Mouse (Mus musculus) gastrocnemius, adult 2 months (tissue): Measurements from ENCODE around the gene Erbb3. TPM values are rescaled to one million over a fixed set of nuclear protein-coding genes. Genes with fewer than 3 reads are reported as not detected.

Experiments
- DNase-seq: peaks from one replicate; pipeline ENCODE4 v3.0.0; 2022
- H3K27ac ChIP-seq: fragments of 200-600 bp; 2 replicates; pipeline ENCODE4 v1.8.1; 2022; ENCODE audit warnings: mild to moderate bottlenecking
- H3K4me3 ChIP-seq: fragments of 200-600 bp; 2 replicates; pipeline ENCODE4 v1.8.1; 2022; ENCODE audit warnings: mild to moderate bottlenecking, moderate library complexity
- CTCF ChIP-seq: fragments of 200-600 bp; IDR thresholded peaks from 2 replicates; pipeline ENCODE4 v1.8.1; 2022; ENCODE audit warnings: antibody characterized with exemption, mild to moderate bottlenecking, moderate library complexity
- intact Hi-C: fragments of 180-260 bp; cut with DNase I; formaldehyde crosslinking; loops from one replicate; pipeline ENCODE4 v1.15.1; 2025
- total RNA-seq, 2 experiments: library from RNA; stranded (reverse); gene quantifications; 2 replicates each; pipeline ENCODE4 v1.2.3; 2021

The Erbb3 gene
- total RNA-seq, 2 experiments from 2014 or later, result 1.6 to 2.6 TPM

GRCm38 (mm10) chr10:128598476-128598875 is 9.0 kb upstream of the Erbb3 start:
- intact Hi-C loops, result no loop called here
- DNase-seq, result no peak
- Histone ChIP-seq H3K27ac (no peak overlapping the region), H3K4me3 (no peak overlapping the region)
- no peak for TF ChIP-seq CTCF

GRCm38 (mm10) chr10:128592797-128593196 is 3.3 kb upstream of the Erbb3 start:
- intact Hi-C loops, result no loop called here
- TF ChIP-seq CTCF, result no peak
- Histone ChIP-seq H3K27ac (no peak overlapping the region), H3K4me3 (no peak overlapping the region)
- DNase-seq, result no peak

- DNase-seq, result no peak
- intact Hi-C loops, result no loop called here
- Histone ChIP-seq H3K27ac (no peak overlapping the region), H3K4me3 (no peak overlapping the region)
- no peak for TF ChIP-seq CTCF
Measured at GRCm38 (mm10) chr10:128591436-128591835, 2.0 kb upstream of the Erbb3 start.

GRCm38 (mm10) chr10:128590193-128590690 is 790 bp upstream of the Erbb3 start:
- intact Hi-C loops, result no loop called here
- peak overlapping the region; percentile 83 for H3K4me3 ChIP-seq
- peak overlapping the region; percentile 67 for H3K27ac ChIP-seq
- DNase-seq, result peak; percentile 65
- TF ChIP-seq CTCF, result peak; percentile 77

GRCm38 (mm10) chr10:128588775-128589463 is 533 bp downstream of the Erbb3 start:
- Histone ChIP-seq H3K4me3 (peak overlapping the region; percentile 83), H3K27ac (peak overlapping the region; percentile 67)
- intact Hi-C loops, result no loop called here
- no peak for DNase-seq
- no peak for TF ChIP-seq CTCF

- no peak for TF ChIP-seq CTCF
- DNase-seq, result no peak
- H3K4me3 ChIP-seq, result peak overlapping the region; percentile 83
- intact Hi-C loops, result no loop called here
- H3K27ac ChIP-seq, result no peak overlapping the region
Measured at GRCm38 (mm10) chr10:128588136-128588535, 1.3 kb downstream of the Erbb3 start.

GRCm38 (mm10) chr10:128587697-128588096 is 1.8 kb downstream of the Erbb3 start:
- DNase-seq, result no peak
- H3K4me3 ChIP-seq, result peak overlapping the region; percentile 26
- intact Hi-C loops, result no loop called here
- peak overlapping the region; percentile 44 for H3K27ac ChIP-seq
- TF ChIP-seq CTCF, result no peak

- H3K27ac ChIP-seq, result peak overlapping the region; percentile 44
- intact Hi-C loops, result no loop called here
Measured at GRCm38 (mm10) chr10:128587120-128587519, 2.3 kb downstream of the Erbb3 start.

GRCm38 (mm10) chr10:128586546-128586945 is 2.9 kb downstream of the Erbb3 start:
- Histone ChIP-seq H3K4me3 (no peak overlapping the region), H3K27ac (no peak overlapping the region; the same call in 1 of the 2 replicates)
- TF ChIP-seq CTCF, result no peak
- intact Hi-C loops, result no loop called here
- DNase-seq, result no peak

More at GRCm38 (mm10) chr10:128587120-128587519, 2.3 kb downstream of the Erbb3 start:
- DNase-seq, result no peak
- no peak for TF ChIP-seq CTCF
- H3K4me3 ChIP-seq, result no peak overlapping the region

- intact Hi-C loops, result no loop called here
- no peak overlapping the region for H3K4me3 ChIP-seq
- no peak for TF ChIP-seq CTCF
- DNase-seq, result no peak
- H3K27ac ChIP-seq, result peak overlapping the region; percentile 86
Measured at GRCm38 (mm10) chr10:128584386-128584785, 5.1 kb downstream of the Erbb3 start.

GRCm38 (mm10) chr10:128583644-128584043 is 5.8 kb downstream of the Erbb3 start:
- intact Hi-C loops, result no loop called here
- DNase-seq, result peak; percentile 82
- no peak for TF ChIP-seq CTCF
- Histone ChIP-seq H3K4me3 (peak overlapping the region; percentile 64), H3K27ac (peak overlapping the region; percentile 86)

GRCm38 (mm10) chr10:128579731-128580130 is 9.7 kb downstream of the Erbb3 start:
- no peak for TF ChIP-seq CTCF
- H3K27ac ChIP-seq, result no peak overlapping the region
- intact Hi-C loops, result no loop called here
- H3K4me3 ChIP-seq, result no peak overlapping the region
- DNase-seq, result no peak

- Histone ChIP-seq H3K27ac (no peak overlapping the region), H3K4me3 (no peak overlapping the region)
- no peak for DNase-seq
- TF ChIP-seq CTCF, result no peak
- intact Hi-C loops, result no loop called here
Measured at GRCm38 (mm10) chr10:128579298-128579697, 10.2 kb downstream of the Erbb3 start.

GRCm38 (mm10) chr10:128578330-128578729 is 11.1 kb downstream of the Erbb3 start:
- Histone ChIP-seq H3K27ac (no peak overlapping the region), H3K4me3 (no peak overlapping the region)
- intact Hi-C loops, result no loop called here
- TF ChIP-seq CTCF, result no peak
- DNase-seq, result no peak
